23 mouse cellular contexts compared by ENCODE assay signal in genomic region chrX:169261034-169261433, GRCm38 (mm10).
"Had no signal": no experiment of that assay in that cellular context is flagged by ENCODE, and none has a peak within 500 bp of the region (broad histone marks: within the 10 kb centered on the region; RNA-seq: fewer than 3 reads in every experiment).

No protein-coding gene starts in this region.

- H3K9me3 ChIP-seq: heart, embryonic 13.5 days; heart, embryonic 15.5 days; hindbrain, embryonic 13.5 days; hindbrain, embryonic 15.5 days; limb, embryonic 10.5 days; limb, embryonic 12.5 days; liver, embryonic 13.5 days had no signal

- DNase-seq: gastrocnemius, adult 2 months; gastrocnemius, postnatal 14 days; gastrocnemius, postnatal 36 days; heart, adult 11 months; heart, adult 2 months; heart, postnatal 14 days; heart, postnatal 36 days; kidney, adult 18-20 months; kidney, adult 8-10 months; kidney, postnatal 10 days; kidney, postnatal 25 days; kidney, postnatal 4 days; liver; liver, embryonic 13.5 days had no signal

- ATAC-seq: hindbrain, postnatal 0 days had no signal

- H3K4me1 ChIP-seq: heart, embryonic 15.5 days; hindbrain, embryonic 13.5 days; hindbrain, embryonic 15.5 days; limb, embryonic 10.5 days; limb, embryonic 12.5 days; liver, embryonic 13.5 days had no signal

- H3K27ac ChIP-seq: heart, adult 2 months; heart, embryonic 15.5 days; hindbrain, embryonic 13.5 days; hindbrain, embryonic 15.5 days; hindbrain, postnatal 0 days; layer of hippocampus, adult 2 months; left cerebral cortex, adult 2 months; limb, embryonic 10.5 days; limb, embryonic 12.5 days; liver, embryonic 13.5 days had no signal

- H3K36me3 ChIP-seq: heart, embryonic 15.5 days; hindbrain, embryonic 13.5 days; hindbrain, embryonic 15.5 days; limb, embryonic 10.5 days; limb, embryonic 12.5 days; liver, embryonic 13.5 days had no signal

- H3K9ac ChIP-seq: heart, embryonic 13.5 days; heart, embryonic 15.5 days; hindbrain, embryonic 13.5 days; hindbrain, embryonic 15.5 days; limb, embryonic 12.5 days; liver, embryonic 13.5 days had no signal

- H3K27me3 ChIP-seq: heart, embryonic 13.5 days; heart, embryonic 15.5 days; liver, embryonic 13.5 days had no signal

- H3K4me3 ChIP-seq: gastrocnemius, adult 2 months; heart, adult 2 months; heart, embryonic 13.5 days; heart, embryonic 15.5 days; hindbrain, embryonic 13.5 days; hindbrain, embryonic 15.5 days; layer of hippocampus, adult 2 months; left cerebral cortex, adult 2 months; limb, embryonic 10.5 days; limb, embryonic 12.5 days; liver, embryonic 13.5 days had no signal
